Mouse (Mus musculus): ENCODE data around the gene Lgals3bp.

- no peak for TF ChIP-seq POLR2A (IDR thresholded peaks at IDR 0.05; ENCODE audit: borderline replicate concordance, control insufficient read depth, low read depth, low read length)
- TF ChIP-seq CTCF (IDR thresholded peaks at IDR 0.05; ENCODE audit: control insufficient read depth, insufficient read depth, low read length): no peak
Measured at GRCm38 (mm10) chr11:118405311-118405710, 3.4 kb upstream of the Lgals3bp start.

All from bone marrow, adult 2 months (tissue).